Mouse (Mus musculus) left cerebral cortex, adult 11 months (tissue): ENCODE data around the gene Cxcl5.

ENCODE experiments used
- DNase-seq: peaks from one replicate; pipeline ENCODE4 v3.0.0; 2022; ENCODE audit warnings: low spot score

Gene Cxcl5

DNA sequence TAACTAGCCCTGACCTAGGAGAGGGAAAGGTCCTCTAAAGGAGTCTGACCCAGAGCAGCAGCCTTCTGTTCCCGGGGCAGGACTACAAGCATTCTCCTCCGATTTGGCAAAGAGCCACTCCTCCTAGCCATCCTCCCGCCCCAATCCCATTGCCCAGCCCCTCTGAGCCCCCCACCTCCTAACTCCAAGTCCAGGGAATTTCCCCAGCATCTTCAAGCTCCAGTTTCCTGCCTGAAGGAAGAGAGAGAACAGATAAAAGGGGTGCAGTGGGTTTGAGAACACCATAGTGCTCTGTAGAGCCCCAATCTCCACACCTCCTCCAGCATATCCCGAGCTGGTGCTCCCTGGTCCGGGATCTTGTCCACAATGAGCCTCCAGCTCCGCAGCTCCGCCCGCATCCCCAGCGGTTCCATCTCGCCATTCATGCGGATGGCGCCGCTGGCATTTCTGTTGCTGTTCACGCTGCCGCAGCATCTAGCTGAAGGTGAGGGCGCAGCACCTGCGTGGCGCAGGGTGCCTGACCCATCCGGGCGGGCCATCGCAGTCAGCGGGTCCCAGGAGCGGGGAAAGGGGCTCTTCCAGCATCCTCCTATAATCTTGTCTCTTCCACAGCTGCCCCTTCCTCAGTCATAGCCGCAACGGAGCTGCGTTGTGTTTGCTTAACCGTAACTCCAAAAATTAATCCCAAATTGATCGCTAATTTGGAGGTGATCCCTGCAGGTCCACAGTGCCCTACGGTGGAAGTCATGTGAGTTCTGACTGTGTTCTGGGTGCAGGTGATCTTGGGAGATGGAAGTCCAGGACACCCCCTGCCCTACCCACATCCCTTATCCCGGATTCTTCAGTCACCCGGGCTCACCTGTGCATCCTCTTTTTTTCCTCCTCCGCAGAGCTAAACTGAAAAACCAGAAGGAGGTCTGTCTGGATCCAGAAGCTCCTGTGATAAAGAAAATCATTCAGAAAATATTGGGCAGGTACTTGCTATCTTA, at the start of gene Cxcl5:
Gene Cxcl5, plus strand, starts transcription at position 284 of the 989 bp plus-strand sequence.
- DNase-seq = no peak

DNA sequence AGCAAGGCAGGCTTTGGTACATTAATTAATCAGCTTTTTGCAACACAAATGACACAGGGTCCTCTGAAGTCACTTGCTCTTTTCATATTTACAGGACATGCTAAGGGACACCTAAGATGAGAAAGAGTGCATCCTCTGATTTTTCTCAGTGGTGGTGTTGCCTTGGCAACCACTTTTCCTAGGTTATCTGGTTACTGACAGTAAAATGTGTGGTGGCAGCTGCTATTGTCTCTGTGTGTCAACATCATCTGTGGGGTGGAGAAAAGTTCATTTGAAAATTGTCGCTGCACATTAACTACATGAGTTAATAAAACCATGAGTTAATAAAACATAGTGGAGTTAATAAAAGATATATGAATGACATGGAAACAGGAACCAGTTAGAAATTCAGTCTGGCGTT, 47.8 kb upstream of the Cxcl5 start:
- no peak for DNase-seq

DNA sequence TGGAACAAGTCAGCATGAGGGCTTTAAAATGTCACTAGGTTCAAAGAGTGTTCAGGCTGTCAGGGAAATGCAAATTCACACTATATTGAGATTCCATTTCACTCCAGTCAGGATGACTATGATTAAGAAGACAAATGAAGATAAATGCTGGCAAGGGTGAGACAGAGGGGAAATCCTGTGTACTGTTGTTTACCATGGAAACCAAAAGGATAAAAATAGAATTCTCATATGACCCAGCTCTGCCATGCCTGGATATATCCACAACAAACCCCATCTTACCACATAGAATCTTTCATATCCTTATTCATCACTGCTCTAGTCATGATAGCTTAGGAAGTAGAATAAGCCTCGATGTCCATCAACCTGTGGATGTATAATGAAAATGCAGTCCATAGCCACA, 41.2 kb upstream of the Cxcl5 start:
- DNase-seq = no peak

DNA sequence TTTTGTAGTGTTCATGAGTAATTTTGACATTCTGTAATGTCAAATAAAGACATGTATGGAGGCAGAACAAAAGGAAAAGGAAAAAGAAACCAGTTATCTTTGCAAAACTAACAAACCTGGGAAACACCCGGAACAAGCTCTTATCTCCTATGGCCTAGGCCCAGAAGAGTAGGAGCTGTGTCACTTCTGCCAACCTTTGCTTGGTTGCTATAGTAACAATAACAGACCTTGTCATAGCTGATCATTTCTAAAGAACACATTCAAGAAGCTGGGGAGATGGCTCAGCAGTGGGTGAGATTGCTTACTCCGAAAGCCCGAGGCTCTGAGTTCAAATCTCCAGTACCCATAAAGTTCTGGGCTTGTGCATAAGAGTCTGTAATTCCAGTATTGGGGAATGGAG, 36.5 kb upstream of the Cxcl5 start:
- DNase-seq = no peak

DNA sequence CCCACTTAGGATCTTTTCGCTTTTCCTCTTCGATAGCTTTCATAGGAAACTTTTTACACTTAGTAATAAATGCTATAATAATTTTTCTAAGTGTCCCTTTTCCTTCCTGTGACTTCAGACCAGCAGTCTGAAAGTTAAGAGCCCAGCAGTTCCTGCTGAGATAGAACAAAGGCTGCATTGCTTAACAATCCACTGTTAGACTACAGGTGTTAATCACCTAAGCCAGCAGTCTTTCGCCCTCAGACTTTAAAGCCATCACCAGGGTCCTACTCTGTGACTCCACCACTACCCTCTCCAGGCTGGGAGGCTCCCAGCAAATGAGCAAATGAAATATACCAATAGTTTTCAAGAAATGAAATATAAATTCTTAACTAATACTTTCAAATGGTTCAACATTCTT, 30.9 kb upstream of the Cxcl5 start:
- DNase-seq = no peak

DNA sequence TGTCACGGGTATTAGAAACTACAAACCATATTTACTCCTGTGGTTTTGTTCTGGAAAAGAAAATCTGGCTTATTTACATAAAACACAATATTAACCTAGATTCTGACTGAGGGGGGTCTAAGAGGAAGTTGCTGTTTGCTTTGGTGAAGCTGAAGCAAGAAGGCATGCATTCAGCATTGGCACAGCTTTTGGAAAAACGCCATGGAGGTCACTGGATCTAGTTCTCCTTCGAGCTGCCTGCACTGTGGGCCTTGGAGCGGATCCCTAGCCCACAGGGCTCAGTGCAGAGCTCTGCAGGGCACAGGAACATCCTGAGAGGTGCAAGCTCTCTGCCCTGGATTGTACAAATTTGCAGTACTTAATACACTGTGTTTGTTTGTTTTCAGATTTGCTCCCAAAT, 27.7 kb upstream of the Cxcl5 start:
- no peak for DNase-seq

DNA sequence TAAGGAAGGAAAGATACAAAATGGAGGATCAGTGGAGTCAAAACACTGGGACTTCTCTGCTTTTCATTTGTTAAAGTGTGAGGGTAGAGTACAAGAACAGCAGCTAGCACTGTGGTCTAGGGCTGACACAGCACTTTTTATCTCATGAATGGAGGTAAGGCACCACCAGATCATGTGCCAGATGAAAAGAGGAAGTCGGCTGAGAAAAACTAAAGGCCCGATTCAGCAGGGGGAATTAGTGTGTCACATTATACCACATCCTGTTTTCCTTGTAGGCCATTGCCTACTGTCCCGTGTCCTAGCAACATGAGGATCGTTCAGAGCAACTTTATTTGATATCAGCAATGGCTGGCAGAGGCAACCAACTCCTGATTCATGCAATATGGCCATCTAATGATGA, 17.1 kb upstream of the Cxcl5 start:
- no peak for DNase-seq

DNA sequence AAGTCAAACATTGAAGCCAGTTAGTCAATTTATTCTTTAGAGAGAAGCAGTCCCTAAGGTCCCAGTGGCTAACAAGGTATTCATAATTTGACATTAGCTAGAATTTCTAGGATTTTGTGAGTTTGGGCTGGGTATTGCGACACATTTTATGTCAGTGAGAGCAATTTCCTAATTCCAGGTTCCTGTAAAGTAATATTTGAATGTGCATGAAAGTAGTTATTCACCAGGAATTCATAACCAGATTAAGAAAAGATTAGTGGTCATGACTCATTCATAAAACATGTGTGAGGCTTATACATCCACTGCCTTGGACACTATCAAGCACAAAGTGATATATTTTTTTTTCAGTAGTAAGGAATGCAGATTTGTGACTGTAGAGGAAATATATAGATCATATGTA, 5.2 kb upstream of the Cxcl5 start:
- DNase-seq = no peak

DNA sequence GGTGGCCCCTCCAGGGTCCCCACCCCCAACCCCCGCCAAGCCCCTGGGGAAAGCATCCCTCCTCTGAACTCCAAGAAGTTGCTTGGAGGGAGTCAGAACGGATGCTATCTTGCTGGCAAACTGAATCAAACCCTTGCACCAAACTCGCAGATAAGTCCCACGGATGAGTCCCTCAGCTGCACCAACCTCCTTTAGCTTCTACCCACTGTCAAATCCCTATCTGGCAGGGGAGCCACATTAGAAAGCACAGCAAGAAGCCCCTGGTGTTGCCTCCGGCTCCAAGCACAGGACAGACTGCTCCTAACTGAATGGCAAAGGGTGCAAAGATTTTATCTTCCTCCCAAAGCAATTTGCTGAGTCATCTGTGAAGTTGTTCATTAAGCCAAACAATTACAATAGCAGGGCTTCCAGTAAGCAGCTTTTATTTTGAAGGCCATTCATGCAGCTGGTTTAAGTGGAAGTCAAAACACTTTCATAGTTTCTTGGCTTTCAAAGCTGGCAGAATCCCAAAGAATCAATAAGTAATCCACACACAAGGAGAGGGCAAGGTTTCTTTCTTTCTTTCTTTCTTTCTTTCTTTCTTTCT, 1.0 kb upstream of the Cxcl5 start:
- DNase-seq = no peak

DNA sequence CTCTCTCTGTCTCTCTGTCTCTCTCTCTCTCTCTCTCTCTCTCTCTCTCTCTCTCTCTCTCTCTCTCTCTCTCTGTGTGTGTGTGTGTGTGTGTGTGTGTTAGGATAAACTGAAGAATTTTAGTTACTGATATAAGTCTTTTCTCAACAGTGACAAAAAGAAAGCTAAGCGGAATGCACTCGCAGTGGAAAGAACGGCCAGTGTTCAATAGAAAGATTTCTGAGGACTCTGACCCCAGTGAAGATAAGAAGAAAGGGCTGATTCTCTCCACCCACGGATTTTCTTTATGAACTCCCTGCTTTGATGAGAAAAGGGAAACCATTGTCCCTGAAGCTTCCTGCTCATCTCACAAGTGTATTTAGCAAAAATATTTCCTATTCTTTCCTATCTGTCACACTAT, 1.1 kb downstream of the Cxcl5 start:
- DNase-seq = no peak

DNA sequence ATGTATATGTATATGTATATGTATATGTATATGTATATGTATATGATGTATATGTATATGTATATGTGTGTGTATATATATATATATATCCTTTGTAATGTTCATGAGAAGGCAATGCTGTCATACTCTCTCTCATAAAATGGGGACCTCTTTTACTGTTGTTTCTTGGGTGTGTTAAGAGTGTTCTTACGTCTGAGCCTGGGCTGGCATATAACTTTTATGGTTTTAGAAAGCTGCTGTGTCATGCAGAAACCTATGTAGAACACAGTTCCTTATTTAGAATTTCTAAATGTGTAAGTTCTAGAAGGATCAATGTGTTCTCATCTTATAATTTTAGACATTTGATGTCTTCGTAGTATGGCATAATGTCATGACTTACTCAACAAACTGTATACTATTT, 1.7 kb downstream of the Cxcl5 start:
- DNase-seq = no peak

DNA sequence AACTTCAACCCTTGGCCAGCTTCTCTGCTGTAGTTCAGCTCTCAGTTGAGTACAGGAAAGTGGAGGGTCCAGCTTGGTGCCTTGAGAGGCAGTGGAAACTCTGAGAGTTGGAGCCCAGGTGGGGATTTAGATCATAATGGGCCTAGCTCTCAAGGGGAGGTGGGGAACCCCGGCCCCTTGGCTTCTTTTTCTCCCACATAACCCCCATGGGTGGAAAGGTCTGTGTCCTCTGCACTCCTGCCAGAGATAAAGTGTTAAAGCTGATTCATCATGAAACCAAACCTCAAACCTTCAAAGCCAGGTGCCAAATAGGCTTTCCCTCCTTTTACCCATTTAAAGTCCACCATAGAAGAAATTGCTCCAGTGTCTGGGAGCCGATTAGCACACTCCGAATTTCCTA, 2.7 kb downstream of the Cxcl5 start:
- no peak for DNase-seq

DNA sequence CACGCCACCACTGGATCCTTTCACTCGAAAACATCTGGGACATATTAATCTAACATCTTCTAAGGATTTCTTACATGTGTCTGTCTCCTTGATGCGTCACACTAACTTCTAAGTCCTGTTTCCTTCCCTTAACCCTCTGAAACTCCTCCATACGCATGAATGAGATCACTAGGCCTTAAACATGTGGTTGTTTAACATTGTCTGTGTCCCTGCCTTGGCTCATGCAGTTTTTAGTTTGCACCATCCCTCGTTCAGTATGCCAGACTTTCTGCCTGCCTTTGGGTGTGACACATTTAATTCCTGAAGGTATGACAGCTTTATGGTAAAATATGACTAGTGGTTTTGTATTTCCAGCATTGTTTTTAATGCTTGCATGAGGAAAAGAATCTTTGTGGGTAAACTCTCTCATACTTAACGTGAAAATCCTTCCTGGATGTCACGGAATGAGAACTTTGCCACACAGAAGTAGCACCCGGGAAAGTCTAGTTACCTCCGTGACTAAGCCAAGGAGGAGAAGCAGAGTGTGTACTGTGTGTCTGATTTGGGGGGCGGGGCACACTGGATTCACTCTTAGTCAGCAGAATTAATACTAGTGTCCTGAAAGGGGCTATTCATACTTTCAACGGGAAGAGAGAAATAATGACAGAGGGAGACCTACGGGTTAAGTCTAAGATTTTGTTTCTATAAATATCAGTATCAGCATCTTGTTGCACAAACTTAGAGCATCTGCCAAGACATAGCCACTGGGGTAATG, 4.9 kb downstream of the Cxcl5 start:
- DNase-seq = no peak

DNA sequence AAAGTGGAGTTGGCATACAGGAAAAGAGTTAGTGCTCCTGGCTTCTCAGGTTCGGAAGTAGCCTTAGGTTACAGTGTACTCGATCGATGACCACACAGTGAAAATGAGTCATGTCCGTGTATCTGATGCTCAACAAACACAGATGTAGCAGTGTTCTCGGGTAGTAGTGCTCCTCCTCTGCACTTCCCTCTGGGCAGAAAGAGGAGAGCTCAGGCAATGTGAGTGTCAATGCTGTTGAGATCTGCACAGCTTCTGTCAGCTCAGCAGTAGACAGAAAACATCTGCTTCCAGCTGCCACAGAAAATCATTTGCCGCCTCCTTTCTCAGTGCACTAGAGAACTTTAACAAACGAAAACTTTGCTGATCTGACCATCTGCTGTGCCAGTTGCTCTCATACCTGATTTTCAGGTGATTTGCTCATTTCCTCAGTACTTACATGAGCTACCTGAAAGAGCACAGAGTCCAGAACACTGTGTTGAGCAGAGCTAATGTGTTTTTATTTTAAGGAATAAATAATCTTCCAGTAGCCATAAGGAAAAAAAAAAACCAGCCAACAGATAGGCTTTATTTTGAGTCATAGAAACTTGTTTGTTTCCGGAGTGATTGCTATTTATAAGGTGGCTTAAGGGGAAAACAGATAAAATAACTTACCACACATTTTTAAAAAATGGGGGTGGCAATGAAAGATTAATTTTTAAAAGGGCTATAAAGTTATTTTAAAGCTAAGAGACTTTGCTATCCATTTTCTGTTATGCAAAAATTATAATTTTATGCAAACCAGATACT, 6.9 kb downstream of the Cxcl5 start:
- DNase-seq = no peak

DNA sequence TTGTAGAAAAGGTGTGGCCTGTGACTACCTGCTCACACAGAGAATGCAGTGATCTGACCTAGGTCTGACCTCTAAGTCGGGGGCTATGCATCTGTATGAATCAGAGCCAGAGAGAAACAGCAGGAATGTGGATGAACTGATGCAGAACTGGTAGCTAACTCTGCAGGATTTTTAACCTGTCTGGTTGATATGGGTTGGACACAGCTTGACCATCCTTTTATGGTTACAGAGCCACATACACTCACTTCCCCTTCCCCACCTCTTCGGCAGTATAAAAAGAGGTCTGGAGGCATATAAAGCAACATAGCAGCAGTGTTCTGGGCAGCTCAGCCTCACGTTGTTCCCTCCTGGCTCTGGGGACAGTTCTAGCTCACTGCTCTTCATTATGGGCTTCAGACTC, 9.1 kb downstream of the Cxcl5 start, which contains the start of gene Ppbp:
Gene Ppbp, plus strand, starts transcription at position 301 of the 400 bp plus-strand sequence.
- DNase-seq = no peak

DNA sequence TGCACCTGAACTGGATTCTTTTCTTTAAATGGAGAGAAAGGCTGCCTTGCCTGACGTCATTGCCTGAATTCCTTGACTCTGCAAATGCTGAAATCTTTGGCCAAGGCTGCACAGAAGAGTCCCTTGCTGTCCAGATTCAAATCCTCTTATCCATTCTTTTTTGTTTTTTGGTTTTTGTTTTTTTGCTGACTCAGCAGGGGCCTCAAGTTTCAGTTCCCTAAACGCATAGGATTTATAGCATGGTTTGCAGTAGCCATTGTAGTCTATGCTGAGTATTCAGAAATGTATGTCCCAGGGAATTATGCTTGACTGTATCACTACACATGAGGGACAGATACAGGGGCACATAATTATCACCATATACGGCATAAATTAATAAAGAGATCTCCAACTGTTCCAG, 12.2 kb downstream of the Cxcl5 start:
- DNase-seq = no peak

DNA sequence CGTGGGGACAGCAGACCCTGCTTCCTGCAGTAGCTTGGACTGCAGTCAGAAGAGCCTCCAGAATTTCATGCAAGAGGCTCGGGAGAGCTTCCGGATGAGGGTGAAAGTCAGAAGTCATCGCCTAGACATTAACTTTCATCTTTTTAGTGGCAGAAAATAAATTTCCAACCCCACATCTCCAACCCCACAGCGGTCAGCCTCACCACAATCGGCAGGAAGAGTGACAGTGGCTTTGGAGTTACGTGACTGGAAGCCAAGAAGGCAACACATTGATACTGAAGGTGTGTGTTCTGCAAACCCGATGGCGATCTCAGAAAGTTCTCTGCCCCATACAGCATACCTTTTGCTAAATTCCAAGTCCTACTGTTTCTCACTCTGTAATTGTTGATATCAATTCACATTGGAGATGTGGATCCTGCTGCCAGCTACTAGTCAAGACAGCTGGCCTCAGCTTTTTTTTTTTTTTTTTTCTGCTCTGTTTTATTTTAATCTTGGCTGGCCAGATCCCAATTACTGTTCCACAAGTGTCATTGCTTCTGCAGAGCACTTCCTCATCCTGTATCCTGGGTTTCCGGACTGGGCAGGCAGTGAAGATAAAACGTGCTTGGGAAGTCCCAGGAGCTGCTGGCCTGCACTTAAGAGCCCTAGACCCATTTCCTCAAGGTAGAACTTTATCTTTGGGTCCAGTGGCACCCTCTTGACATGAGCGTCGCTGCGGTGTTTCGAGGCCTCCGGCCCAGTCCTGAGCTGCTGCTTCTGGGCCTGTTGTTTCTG, 12.9 kb downstream of the Cxcl5 start, which contains the start of gene Pf4:
Gene Pf4, plus strand, starts transcription at position 556 of the 774 bp plus-strand sequence.
- DNase-seq = no peak

DNA sequence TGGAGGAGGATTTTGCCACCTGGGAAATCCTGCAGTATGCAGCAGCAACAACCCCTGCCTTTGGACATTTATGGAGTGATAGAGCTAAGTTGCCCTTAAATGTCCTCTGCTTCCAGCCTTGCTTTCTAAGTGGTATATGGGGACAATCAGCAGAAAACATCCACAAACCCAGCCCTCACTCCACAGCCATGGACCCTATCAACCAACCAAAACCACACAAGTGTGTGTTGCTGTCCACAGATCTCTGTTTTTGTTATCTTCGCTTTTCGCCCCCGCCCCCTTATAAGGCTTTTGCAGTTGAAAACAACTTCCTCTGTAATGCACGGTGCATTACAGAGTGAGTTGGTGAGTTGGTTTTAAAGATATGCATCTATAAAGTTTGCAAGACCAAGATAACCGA, 16.4 kb downstream of the Cxcl5 start:
- no peak for DNase-seq

DNA sequence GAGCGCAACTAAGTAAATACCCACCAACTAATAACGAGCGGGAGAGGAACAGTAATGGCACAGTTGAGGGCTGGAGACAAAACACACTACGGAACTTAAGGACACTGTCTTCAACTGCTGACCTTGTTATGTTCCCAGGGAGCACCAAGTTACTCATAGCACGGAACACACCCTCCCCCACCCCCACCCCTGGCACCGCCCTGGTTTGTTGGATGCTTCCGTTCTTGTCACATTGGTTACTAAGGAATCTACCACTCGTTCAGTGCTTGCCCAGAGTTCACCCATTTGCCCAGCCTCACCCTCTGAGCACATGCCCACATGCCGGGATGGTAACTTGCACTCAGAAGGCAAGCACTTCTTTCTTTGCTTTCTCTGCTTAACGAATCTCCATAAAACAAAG, 18.5 kb downstream of the Cxcl5 start:
- no peak for DNase-seq

DNA sequence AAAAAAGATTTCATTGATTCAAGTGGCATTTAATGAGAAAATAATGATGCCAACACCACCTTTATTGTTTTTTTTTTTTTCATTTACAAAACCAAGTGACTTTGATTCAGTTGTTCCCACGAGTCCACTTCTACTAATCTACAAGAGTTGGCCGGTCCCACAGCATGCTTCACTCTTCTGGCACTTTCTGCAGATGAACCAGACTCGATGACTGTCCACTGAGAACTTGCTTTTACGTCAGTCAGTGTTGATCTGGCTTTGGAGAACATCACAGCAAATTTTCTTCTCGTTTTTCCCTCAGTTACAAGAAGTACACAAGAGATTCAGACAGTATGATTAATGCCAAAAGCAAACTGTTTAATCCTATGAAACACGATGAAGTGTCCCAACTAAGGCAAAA, 19.7 kb downstream of the Cxcl5 start:
- DNase-seq = no peak

DNA sequence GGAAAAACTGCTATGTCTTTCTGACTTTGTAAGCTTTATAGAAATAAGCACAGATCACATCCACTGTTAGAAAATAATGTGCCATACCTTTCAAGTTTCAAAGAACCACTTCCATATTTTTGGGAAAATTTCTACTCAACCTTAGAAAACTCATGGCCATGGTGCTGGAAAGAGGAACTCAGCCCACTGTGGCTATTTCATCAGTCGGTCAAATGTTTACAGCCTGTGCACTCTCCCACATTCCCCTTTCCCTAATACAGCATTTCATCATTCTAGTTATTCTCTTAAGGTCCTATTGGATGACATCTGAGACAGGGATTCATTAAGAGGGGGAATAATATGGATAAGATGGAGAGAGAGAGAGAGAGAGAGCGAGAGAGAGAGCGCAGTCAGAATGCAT, 24.5 kb downstream of the Cxcl5 start:
- DNase-seq = no peak
